Mouse (Mus musculus): ENCODE data around the gene Dclk1.

Gene Dclk1

DNA sequence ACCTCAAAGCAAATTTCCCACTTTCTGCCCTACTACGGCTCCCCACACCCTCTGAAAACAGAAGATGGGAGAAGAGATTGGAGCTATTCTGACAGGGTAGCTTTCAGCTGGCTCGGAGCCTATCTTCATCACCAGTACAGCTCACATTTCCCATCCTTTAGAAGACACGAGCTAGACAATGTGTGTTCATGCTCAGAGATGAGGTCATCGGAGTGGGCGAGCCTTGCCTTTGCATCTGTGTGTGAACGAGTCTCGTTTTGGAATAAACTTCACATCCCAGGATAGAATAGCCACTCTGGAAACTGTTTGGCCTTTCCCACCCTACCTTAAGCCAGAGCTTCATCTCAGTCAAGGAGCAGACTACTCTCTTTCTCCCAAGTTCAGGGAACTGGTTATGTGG lies 95.5 kb downstream of the Dclk1 start:
- DNase-seq, result peak; percentile 90

GRCm38 (mm10) chr3:55342445-55342844 lies 100.3 kb downstream of the Dclk1 start:
- DNase-seq, result no peak

GRCm38 (mm10) chr3:55347371-55348025 lies 105.3 kb downstream of the Dclk1 start:
- peak; percentile 86 for DNase-seq

- peak; percentile 86 for DNase-seq
Observed at GRCm38 (mm10) chr3:55348026-55348390, 105.8 kb downstream of the Dclk1 start.

DNA sequence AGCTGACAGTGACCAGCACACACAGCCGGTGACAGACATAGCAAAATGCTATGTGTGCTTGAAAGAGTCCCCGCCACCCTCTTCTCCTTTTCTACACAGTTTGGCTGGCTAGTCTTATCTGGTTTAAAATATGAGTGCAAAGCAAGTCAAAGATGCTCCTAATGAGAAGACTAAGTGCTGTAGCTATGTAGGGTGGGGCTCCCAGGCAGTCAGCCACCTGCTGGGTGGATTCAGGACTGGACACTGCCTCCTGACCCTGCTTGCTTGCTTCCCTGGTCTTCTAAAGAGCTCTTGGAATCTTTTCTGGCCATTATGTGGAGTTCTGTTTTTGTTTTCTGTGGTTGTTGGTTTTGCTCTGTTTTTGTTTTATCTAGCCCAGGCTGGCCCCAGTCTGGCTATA lies 108.0 kb downstream of the Dclk1 start:
- peak; percentile 60 for DNase-seq

GRCm38 (mm10) chr3:55351281-55352052 lies 109.3 kb downstream of the Dclk1 start:
- peak; percentile 87 for DNase-seq

GRCm38 (mm10) chr3:55352529-55352928 lies 110.4 kb downstream of the Dclk1 start:
- DNase-seq, result peak; percentile 93

GRCm38 (mm10) chr3:55353169-55353568 lies 111.0 kb downstream of the Dclk1 start:
- DNase-seq, result peak; percentile 82

DNA sequence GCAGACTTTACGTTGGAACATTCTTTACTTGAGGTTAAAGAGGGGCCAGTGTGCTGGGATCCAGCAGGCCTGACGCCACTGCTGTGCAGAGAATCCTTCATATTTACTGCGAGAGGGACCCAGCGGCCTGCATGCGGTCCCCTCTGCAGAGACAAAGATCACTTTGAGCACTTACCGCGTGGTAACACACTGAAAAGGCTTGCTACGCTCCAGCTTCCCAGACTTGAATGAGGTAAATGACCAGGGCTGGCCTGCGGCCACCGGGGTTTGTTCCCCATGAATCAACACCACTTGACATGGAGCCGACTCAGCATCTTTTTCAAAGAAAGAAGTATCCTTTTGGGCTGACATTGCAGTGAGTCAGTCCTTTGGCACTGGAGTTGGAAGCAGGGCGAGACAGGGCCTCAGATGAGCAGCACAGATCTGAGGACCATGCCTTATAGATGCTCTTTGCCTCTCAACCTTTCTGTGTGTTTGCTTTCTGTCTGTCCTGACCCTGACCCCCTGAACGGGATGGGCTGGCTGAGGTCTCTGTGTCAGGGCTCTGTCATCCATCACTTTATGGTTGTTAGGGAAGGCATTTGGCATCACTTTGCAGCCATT lies 111.8 kb downstream of the Dclk1 start:
- peak; percentile 95 for DNase-seq

DNA sequence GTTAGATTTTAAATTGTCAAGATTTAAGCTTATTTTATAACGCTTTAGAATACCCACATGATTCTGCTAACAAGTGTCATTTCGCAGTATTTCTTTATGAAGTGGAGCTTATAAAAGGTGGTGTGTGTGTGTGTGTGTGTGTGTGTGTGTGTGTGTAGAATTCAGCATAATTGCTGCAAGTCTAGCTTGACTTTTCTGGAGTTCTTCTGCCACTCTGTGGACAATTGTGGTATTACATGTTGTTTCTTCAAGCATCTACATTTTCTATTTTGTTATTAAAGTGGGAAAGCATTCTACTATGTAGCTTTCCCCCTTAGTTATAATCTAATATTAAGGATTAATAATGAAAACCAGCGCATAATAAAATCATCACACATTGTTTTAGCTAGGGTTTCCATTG lies 112.6 kb downstream of the Dclk1 start:
- no peak for DNase-seq

- DNase-seq, result peak; percentile 85
Observed at GRCm38 (mm10) chr3:55358486-55358885, 116.3 kb downstream of the Dclk1 start.

DNA sequence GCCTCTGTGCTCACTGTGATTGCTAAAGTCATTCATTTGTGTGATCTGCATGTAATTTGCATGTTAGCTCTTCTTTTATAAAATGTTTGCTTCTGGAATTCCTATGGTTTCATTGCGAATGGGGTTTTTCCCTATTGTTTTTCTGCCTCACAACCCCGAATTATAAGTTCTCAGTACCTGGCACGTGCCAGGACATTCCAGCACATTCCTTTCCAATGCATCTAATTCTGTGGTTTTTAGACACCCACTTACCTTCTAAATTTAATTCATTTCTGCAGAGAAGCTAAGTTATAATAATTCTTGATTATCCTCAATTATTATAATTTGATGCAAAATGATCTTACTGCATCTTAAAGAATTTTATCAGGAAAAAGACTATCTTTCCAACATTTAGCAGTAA lies 118.7 kb downstream of the Dclk1 start:
- DNase-seq, result no peak

DNA sequence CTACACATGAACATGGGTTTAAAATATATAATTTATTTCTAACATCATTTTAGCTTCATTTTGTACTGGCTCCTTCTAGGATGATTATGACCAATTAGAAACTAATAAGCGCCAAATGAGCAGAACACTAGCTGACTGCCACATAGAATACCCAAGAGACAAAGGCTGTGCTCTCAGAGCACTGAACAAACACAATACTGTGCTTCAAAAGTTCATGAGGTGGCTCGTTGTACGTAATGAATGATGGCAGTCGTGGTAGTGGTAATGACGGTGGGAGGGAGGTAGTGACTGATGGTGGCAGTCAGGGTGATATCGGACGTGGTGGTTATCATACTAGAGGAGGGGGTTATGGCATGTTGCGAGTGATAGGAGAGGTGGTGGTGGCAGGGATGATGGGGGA lies 125.0 kb downstream of the Dclk1 start:
- no peak for DNase-seq

- no peak for DNase-seq
Observed at GRCm38 (mm10) chr3:55369156-55369555, 127.0 kb downstream of the Dclk1 start.

GRCm38 (mm10) chr3:55373689-55374088 lies 131.5 kb downstream of the Dclk1 start:
- DNase-seq, result peak; percentile 91

DNA sequence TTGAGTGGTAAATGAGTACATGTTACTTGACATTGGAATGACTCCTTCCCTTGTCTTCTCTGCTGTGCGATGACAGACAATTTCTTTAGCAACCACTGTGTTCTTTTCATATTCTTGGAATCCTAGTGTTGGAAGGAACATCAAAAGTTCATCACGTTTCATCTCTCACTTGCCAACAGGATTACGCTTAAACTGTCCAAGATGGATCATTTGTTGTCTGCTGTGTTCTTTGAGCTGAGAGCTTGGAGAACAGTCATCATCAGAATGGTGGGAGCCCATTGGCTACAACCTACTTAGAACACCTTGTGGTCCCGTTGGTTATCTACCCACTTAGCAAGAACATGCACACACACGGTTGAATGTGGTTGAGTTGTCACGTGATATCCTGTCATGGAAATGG lies 136.4 kb downstream of the Dclk1 start:
- DNase-seq, result no peak

DNA sequence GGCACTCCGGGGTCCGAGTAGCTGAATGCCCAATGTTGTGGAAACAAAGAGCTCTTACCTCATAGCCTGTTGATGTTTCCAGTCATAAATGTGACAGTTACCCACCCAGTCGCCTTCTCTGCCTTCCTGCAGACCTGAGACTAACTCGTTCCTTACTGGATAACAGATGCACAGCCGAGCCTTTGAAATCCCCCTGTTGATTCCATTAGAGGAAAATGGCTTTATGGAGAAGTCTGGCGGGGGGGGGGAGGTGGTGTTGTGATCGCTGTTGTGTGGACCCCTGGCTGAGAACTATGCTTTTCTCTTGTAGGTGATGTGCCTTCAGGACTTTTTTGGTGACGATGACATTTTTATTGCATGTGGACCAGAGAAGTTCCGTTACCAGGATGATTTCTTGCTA lies 138.3 kb downstream of the Dclk1 start:
- DNase-seq, result no peak

GRCm38 (mm10) chr3:55392605-55393004 lies 150.4 kb downstream of the Dclk1 start:
- no peak for DNase-seq

DNA sequence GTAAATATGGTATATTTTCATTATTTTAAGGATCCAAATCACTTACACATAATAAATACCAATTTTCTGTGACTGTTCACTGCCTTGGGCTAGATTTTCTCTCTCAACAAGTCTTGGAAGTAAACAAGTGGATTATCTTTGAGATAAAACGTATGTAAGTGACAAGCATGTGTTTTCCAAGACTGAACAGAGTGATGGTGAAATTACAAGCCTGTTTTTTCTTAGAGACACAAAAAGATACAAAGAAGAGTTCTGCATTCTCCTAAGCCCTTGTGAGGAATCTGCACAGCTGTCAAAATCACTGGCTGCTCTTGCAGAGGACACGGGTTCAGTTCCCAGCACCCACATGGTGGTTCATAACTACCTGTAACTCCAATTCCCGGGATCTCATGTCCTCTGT lies 151.4 kb downstream of the Dclk1 start:
- DNase-seq, result no peak

DNA sequence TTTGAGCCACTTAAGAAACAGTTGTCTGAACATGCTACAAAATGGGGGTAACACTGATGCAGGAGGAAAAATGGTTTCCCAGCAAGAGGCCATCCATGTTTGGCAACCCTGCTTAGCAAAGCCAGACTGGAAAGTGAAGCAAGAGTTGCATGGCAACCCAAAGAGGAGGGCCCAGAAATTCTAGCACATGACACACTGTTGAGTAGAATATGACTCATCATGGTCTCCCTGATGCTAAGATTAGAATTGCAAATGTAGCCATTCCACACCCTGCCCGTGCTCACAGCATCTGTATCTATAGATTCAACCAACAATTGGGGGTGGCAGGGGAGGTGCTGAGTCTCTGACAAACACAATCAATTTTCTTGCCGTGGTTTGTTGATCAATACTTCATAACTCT lies 154.6 kb downstream of the Dclk1 start:
- DNase-seq, result peak; percentile 35

- DNase-seq, result peak; percentile 21
Observed at GRCm38 (mm10) chr3:55397752-55398693, 155.9 kb downstream of the Dclk1 start.

DNA sequence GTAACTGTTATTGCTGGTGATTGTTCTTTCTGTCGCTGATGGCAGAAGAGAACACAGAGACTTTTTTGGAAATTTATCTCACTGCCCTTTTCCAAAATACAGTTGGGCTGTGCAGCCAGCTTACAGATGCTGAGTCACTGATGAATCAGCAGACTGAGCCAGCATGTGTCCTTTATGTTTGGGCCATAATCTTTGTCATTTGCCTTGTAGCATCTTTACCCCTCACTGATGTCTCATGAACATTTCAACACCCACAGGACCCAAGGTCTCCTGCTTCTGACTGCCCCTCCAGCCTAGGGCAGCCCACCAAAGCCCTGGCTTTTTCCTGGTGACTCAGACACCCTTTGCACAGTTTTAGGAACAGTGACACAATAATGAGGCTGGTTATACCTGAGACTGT lies 159.1 kb downstream of the Dclk1 start:
- DNase-seq, result peak; percentile 55

DNA sequence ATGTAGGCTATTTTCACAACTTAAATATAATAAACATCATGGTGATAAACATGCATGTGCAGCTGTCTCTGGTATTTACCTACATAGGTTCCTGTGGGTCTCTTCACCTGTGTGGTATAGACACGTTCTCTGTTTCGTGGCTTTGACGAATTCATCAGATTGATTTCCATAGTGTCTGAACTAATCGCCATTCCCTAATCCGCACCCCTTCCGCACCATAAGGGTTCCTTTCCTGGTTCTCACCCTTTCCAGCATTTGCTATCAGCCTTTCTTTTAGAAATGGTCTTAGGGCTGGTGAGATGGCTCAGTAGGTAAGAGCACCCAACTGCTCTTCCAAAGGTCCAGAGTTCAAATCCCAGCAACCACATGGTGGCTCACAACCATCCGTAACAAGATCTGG lies 162.6 kb downstream of the Dclk1 start:
- DNase-seq, result peak; percentile 66
